Mouse (Mus musculus) Patski (cell line): ENCODE measurements around the gene Dkk3. TPM values are rescaled to one million over a fixed set of nuclear protein-coding genes. Genes with fewer than 3 reads are reported as not detected.
"Not testable (repeated sequence)": the region's sequence is repeated elsewhere in the genome, so short reads cannot be mapped to it uniquely, and the experiment has no call there.

Experiments
- ATAC-seq: fragments of 100-300 bp; one replicate; pipeline ENCODE4 v1.8.0; 2021
- CTCF ChIA-PET: fragments of 350-600 bp; sonication (Branson Sonifier 250); formaldehyde crosslinking; loops from one replicate; lab custom pipeline; 2022; ENCODE audit warnings: inconsistent platforms; lab: Charles Lee
- POLR2A ChIA-PET: fragments of 350-600 bp; sonication (Branson Sonifier 250); formaldehyde crosslinking; loops from one replicate; lab custom pipeline; 2022; ENCODE audit warnings: antibody characterized with exemption, inconsistent platforms; lab: Charles Lee
- DNase-seq: peaks from one replicate; pipeline ENCODE4 v3.0.0-alpha.2; 2011; ENCODE audit warnings: low read depth, low spot score
- H3K27me3 ChIP-seq: fragments of 371-371 bp; one replicate; pipeline ENCODE4 v1.5.1; 2021
- CTCF ChIP-seq: fragments of 100-300 bp; IDR thresholded peaks from one replicate; pipeline ENCODE4 v1.5.1; 2021
- in situ Hi-C: fragments of 300-500 bp; cut with MboI; formaldehyde crosslinking; loops from 3 replicates; pipeline ENCODE4 v1.11.1; 2018; ENCODE audit warnings: low pct_unique_long_range_greater_than_20kb, mixed read lengths
- polyA plus RNA-seq: library from polyadenylated mRNA; unstranded; gene quantifications from one replicate; pipeline ENCODE4 v1.2.3, GENCODE M21; 2021

Gene Dkk3
- polyA plus RNA-seq, 1 experiment from 2014 or later = 99.9 TPM

DNA sequence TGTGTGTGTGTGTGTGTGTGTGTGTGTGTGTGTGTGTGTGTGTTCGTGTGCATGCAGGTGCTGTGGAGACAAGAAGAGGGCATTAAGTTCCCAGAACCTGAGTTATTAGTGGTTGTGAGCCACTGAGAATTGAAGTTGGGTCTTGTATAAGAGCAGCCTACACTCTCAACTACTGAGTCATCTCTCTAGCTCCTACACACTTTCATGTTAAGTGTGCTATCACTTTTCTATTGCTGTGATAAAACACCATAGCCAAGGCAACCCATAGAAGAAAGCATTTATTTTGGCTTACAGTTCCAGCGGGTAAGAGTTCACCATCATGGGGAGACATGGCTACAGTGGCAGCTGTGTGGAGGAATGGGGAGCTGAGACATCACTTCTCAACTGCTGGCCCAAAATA is 17.8 kb upstream of the Dkk3 start:
- ChIA-PET POLR2A (interaction anchor here (0.7 kb wide), 1 partner anchor 61 kb away, joined by 3 read pairs; no protein-coding TSS in a partner anchor), CTCF (no interaction called here)
- in situ Hi-C loops = loop anchor here (5.0 kb wide), 1 partner anchor 94 kb away; no protein-coding TSS in a partner anchor
- no peak for TF ChIP-seq CTCF
- ATAC-seq (no peak), DNase-seq (no peak)
- H3K27me3 ChIP-seq = no peaks in the 10 kb centered on the region

DNA sequence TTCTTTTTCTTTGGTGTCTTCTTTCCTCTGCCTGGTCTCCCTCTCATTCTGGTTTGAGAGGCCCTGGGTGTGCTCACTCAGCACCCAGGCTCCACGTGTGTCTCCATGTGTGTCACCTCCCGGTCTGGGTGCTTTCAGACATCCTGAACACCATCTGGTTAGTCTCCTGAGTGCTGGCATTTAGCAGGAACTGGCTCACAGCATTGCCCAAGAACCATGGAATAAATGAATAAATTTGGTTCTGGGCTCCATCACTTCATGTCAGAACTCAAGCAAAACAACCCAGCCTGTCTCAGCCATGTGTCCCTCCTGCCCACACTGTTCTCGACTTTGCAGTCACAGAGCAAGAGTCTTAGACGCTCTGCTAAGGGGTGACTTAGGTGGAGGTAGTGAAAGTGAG is 13.8 kb upstream of the Dkk3 start:
- ChIA-PET CTCF (no interaction called here), POLR2A (no interaction called here)
- DNase-seq (no peak), ATAC-seq (no peak)
- no peaks in the 10 kb centered on the region for H3K27me3 ChIP-seq
- no peak for TF ChIP-seq CTCF
- in situ Hi-C loops = no loop called here

DNA sequence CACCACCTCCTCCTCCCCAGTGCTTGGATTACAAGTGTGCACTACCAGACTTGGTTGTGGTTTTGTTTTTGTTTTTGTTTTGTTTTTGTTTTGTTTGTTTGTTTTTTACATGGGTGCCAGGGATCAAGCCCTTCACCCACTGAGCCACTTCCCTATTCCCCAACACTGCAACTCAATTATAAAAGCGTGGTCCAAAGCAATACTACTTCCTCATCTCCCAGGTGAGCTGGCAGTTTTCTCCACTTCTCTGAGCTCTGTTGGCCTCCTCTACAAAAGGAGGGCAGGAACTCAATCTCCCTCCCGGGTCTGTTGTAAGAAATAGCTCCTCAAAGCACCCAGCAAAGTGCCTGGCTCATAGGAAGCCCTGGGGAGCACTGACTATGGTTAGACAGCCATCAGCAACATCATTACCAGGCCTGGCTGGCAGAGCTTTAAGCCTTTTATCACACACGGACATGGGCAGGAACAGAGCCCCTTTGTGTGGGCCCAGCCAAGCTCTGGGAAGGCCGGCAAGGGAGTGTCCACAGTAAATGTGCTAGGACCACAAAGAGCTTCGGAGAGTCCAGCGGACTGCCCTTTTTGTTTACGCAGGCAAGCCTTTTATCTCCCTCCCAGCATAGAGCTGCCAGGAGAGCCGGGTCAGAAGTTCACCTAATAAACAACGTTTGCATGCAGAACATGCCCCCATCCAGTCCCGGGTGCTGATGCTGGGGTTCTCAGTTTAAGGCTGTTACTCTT is 11.3 kb upstream of the Dkk3 start:
- no peaks in the 10 kb centered on the region for H3K27me3 ChIP-seq
- DNase-seq (no peak), ATAC-seq (no peak)
- ChIA-PET CTCF (interaction anchor here (2.6 kb wide), 1 partner anchor 10 kb away, joined by 13 read pairs; no protein-coding TSS in a partner anchor), POLR2A (no interaction called here)
- in situ Hi-C loops = no loop called here
- TF ChIP-seq CTCF = no peak

DNA sequence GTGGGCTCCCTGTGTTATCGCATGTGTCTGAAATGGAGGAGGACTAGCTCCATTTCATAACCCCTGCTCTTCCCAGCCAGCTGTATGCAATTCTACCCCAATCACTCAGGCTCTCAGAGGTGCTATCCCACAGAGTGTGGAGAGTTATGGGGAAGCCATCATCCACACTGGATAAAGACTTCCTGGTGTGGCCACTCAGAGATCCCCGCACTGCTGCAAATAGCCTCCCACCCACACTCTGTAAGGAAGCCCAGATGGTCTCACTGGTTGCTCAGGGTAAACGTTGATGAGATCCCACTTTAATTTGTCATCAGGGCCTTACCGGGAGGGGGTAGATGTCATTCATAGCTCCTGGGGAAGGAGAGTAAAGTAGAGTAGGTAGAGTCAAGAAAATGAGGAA is 6.7 kb upstream of the Dkk3 start:
- in situ Hi-C loops = no loop called here
- no peak for TF ChIP-seq CTCF
- ATAC-seq (no peak), DNase-seq (no peak)
- POLR2A ChIA-PET = no interaction called here
- H3K27me3 ChIP-seq = no peaks in the 10 kb centered on the region
- CTCF ChIA-PET = no interaction called here

DNA sequence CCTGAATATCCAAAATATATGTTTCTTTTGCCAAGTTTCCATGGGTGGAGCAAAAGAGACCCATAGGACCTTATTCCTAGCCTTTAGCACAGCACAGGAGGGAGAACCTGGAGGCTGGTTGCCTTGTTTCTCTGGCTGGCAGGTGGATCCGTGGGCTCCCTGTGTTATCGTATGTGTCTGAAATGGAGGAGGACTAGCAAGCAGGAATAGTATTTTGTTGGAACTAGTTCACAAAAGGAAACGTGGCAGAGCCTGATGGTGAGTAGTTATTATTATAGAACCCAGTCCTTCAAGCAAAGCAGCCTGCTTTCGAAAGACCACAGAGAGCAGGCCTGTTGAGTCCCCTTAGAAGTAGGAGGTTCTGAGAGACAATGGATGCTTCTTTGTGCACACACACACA is 6.2 kb upstream of the Dkk3 start:
- H3K27me3 ChIP-seq, CTCF ChIA-PET, DNase-seq, POLR2A ChIA-PET, ATAC-seq, in situ Hi-C loops: not testable (repeated sequence)

DNA sequence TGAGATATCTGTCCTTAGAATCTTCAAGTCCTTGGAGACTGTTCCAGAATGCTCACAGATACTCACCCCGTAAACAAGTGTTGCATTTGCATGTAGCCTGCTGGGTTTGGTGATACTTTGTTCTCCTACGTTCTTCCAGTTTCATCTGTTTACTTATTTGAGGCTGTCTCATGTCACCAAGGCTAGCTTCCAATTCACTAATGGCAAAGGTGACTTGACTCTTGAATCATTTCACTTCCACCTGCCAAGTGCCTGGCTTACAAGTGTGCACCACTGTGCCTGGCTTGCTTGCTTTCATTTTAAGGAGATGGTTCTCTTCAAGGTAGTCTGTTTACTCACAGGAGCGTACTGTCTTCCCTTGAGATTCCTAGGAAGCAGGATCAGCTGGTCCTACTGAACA is 5.6 kb upstream of the Dkk3 start:
- POLR2A ChIA-PET = interaction anchor here (1.4 kb wide), 1 partner anchor 15 kb away, joined by 4 read pairs; no protein-coding TSS in a partner anchor
- DNase-seq (no peak), ATAC-seq (no peak)
- in situ Hi-C loops = no loop called here
- CTCF ChIA-PET = interaction anchor here (0.8 kb wide), 1 partner anchor 15 kb away, joined by 5 read pairs; no protein-coding TSS in a partner anchor
- no peak for TF ChIP-seq CTCF
- no peaks in the 10 kb centered on the region for H3K27me3 ChIP-seq

DNA sequence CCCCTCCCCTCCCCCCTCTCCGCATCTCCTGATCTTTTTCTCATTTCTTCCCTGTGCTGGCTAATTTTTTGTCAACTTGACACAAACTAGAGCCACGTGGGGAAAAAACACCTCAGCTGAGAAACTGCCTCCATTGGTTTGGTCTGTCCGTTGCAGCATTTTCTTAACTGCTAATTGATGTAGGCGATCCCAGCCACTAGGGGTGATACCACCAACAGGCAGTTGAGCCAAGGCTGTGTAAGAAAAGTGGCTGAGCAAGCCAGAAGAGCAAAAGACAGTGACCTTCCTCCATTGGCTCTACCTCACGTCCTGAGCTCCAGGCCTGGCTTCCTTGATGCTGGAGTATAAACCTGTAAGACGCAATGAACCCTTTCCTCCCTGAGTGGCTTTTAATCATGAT is 978 bp upstream of the Dkk3 start:
- in situ Hi-C loops = no loop called here
- POLR2A ChIA-PET = no interaction called here
- no peak for DNase-seq
- no peaks in the 10 kb centered on the region for H3K27me3 ChIP-seq
- TF ChIP-seq CTCF = no peak
- no peak for ATAC-seq
- CTCF ChIA-PET = no interaction called here

DNA sequence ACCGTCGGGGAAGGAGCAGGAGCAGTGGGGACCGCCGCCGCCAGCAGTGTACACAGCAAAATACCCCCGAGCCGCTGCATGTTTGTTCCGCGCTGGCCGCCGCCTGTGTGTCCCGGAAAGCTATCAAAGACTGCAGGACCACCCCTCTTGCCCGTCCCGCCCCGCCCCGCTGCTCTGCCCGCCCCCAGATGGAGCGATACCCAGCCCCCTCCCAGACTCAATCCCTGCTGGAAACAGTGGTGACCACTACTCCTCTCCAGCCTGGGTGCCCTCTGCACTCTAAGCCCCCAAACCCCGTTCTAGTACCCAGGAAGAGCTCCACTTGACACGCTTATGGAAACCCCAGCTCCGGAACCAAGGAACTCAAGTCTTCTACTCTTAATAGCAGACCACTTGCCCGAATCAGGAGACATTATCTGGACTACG is 528 bp downstream of the Dkk3 start:
- no peak for TF ChIP-seq CTCF
- no peaks in the 10 kb centered on the region for H3K27me3 ChIP-seq
- ChIA-PET CTCF (interaction anchor here (1.4 to 1.8 kb wide), 2 partner anchors 18 to 22 kb away, joined by 3 to 7 read pairs; no protein-coding TSS in a partner anchor), POLR2A (interaction anchor here (1.2 kb wide), 1 partner anchor 15 kb away, joined by 8 read pairs; no protein-coding TSS in a partner anchor)
- no peak for ATAC-seq
- in situ Hi-C loops = no loop called here
- no peak for DNase-seq

DNA sequence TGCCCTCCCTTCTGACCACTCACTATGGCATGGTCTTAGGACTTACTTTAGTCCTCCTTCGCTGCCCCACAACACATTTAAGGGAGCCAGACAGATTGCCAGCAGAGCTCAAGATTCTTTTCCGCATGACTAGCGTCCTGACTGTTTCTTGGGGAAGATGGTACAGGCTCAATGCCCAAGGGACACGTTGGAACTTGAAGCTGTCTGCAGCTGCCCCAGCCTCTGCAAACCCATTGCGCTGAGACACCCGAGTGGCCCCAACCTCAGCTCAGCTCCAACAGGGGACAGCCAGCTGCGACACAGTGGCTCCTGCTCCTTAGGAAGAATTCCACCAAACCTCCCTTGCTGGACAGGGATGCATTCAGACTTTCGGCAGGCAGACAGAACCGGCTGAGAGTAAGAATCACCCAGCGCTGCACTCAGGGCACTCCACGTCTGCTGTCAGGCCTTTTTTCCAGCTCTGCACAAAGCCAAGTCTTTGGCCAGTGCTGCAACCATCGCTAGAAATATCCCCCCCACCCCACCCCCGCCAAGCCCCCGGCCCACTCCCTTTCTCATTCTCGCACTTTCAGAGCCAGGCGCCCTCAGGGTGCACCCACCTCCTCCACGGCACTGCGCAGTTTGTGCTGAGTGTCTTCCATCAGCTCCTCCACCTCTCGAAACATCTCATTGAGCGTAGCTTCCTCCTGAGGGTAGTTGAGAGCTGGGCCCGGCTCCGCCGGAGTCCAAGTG is 1.1 kb downstream of the Dkk3 start:
- no peaks in the 10 kb centered on the region for H3K27me3 ChIP-seq
- POLR2A ChIA-PET = interaction anchor here (0.8 to 1.2 kb wide), 2 partner anchors 9 to 14 kb away, joined by 3 to 8 read pairs; no protein-coding TSS in a partner anchor
- in situ Hi-C loops = no loop called here
- no peak for TF ChIP-seq CTCF
- DNase-seq = no peak
- ATAC-seq = peak; percentile 32
- CTCF ChIA-PET = interaction anchor here (1.4 to 1.8 kb wide), 2 partner anchors 17 to 22 kb away, joined by 3 to 7 read pairs; no protein-coding TSS in a partner anchor

DNA sequence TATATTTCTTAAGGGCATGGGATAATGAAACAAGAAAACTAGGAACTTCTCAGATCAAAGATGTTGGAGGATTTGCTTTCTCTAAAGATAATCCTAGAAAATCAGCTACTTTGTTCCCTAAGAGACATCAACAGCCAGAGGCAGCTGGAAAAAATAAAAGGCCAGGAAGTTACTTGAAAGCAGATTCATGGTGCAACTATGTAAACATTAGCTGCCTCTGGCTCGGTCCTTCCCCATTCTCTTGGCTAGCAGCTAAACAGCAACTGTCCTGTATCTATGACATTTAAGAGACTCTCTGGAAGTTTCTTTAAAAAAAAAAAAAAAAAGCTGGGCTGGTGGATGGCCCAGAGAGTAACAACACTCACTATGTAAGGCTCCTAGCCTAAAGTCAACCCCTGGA is 3.7 kb downstream of the Dkk3 start:
- POLR2A ChIA-PET = interaction anchor here (0.6 kb wide), 1 partner anchor 748 kb away, joined by 3 read pairs; no protein-coding TSS in a partner anchor
- CTCF ChIA-PET = interaction anchor here (0.6 to 1.3 kb wide), 2 partner anchors 28 to 39 kb away, joined by 3 to 5 read pairs; no protein-coding TSS in a partner anchor
- ATAC-seq (no peak), DNase-seq (no peak)
- in situ Hi-C loops = no loop called here
- no peak for TF ChIP-seq CTCF
- H3K27me3 ChIP-seq = no peaks in the 10 kb centered on the region

DNA sequence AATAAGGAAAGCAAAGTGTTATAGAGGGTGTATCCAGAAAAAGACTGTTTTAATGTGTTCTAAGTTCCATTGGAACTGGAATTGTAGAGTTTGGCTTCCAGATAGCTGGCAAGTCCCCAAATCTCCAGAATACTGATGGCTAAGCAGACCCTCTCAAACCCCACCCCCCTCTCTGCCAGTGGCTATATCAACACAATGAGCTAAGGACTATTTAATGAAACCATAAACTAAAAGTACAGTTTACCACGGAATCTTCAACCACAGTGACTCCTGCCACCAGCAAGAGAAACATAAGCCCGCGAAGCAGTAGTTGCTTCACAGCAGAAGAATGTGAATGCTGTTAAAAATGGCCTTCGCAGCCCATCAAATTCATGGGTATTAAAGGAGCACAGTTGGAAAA is 4.4 kb downstream of the Dkk3 start:
- in situ Hi-C loops = no loop called here
- ChIA-PET POLR2A (no interaction called here), CTCF (interaction anchor here (1.1 to 2.0 kb wide), 5 partner anchors 10 to 51 kb away, joined by 3 to 9 read pairs (median 4); no protein-coding TSS in a partner anchor)
- ATAC-seq (peak; percentile 29), DNase-seq (no peak)
- no peak for TF ChIP-seq CTCF
- H3K27me3 ChIP-seq = no peaks in the 10 kb centered on the region
